Mouse (Mus musculus): ENCODE data around the gene Cdc40.

- TF ChIP-seq GATA1 (IDR thresholded peaks at IDR 0.05; ENCODE audit: low read length) (no peak), TAL1 (IDR thresholded peaks at IDR 0.05; ENCODE audit: low read length) (no peak)
Measured at GRCm38 (mm10) chr10:40882333-40882732, 778 bp downstream of the Cdc40 start.

Measured in erythroblast, embryonic 14.5 days (primary cell).